Mouse (Mus musculus) lung, embryonic 14.5 days (tissue): ENCODE results near the gene Akap6. TPM values are rescaled to one million over a fixed set of nuclear protein-coding genes. Genes with fewer than 3 reads are reported as not detected.

ENCODE experiments used
- ATAC-seq: fragments of 200-750 bp; cut with Nextera tagmentation; 2 replicates; pipeline ENCODE4 v1.8.0; 2017; ENCODE audit warnings: mild to moderate bottlenecking, moderate TSS enrichment, moderate library complexity; ENCODE audit not compliant: insufficient read depth
- DNase-seq: peaks from one replicate; pipeline ENCODE4 v3.0.0-alpha.2; 2015
- H3K27ac ChIP-seq: fragments of 300-500 bp; sonication (generic); 2 replicates; pipeline ENCODE4 v1.5.1; 2014; ENCODE audit warnings: low read depth, mild to moderate bottlenecking, moderate library complexity
- H3K27me3 ChIP-seq: fragments of 300-500 bp; sonication (generic); 2 replicates; pipeline ENCODE4 v1.6.1; 2014; ENCODE audit warnings: low read length, control low read depth; ENCODE audit not compliant: insufficient read depth
- H3K36me3 ChIP-seq: fragments of 300-500 bp; sonication (generic); 2 replicates; pipeline ENCODE4 v1.6.1; 2014; ENCODE audit warnings: control low read depth; ENCODE audit not compliant: insufficient read depth
- H3K4me1 ChIP-seq: fragments of 300-500 bp; sonication (generic); 2 replicates; pipeline ENCODE4 v1.6.1; 2014; ENCODE audit warnings: antibody characterized with exemption, control low read depth; ENCODE audit not compliant: insufficient read depth
- H3K4me2 ChIP-seq: fragments of 300-500 bp; sonication (generic); 2 replicates; pipeline ENCODE4 v1.6.1; 2014; ENCODE audit warnings: mild to moderate bottlenecking
- H3K4me3 ChIP-seq: fragments of 300-500 bp; sonication (generic); 2 replicates; pipeline ENCODE4 v1.5.1; 2014; ENCODE audit warnings: low read depth, low read length
- H3K9ac ChIP-seq: fragments of 300-500 bp; sonication (generic); 2 replicates; pipeline ENCODE4 v1.6.1; 2014
- H3K9me3 ChIP-seq: fragments of 300-500 bp; sonication (generic); 2 replicates; pipeline ENCODE4 v1.6.1; 2016; ENCODE audit warnings: low read depth, low read length, control low read depth
- CTCF ChIP-seq: IDR thresholded peaks from 2 replicates; pipeline ENCODE4 v1.5.1; 2016; ENCODE audit warnings: antibody characterized with exemption, low read depth
- WGBS: fragments of 180-500 bp; shearing (Covaris S2); extraction: QIAGEN DNeasy Blood & Tissue Kit; methylation state at CpG from one replicate; pipeline ENCODE4 v1.1.7; 2014; 5-methylcytosine and 5-hydroxymethylcytosine counted together
- polyA plus RNA-seq: library from polyadenylated mRNA; unstranded; fragments of >200 nt; fragmentation: Nextera tagmentation; extraction: Ambion mirVana; gene quantifications from 2 replicates; pipeline ENCODE4 v1.2.1, GENCODE M21; 2014

Akap6 gene
- polyA plus RNA-seq, 1 experiment from 2014 or later: 0.51 TPM

DNA sequence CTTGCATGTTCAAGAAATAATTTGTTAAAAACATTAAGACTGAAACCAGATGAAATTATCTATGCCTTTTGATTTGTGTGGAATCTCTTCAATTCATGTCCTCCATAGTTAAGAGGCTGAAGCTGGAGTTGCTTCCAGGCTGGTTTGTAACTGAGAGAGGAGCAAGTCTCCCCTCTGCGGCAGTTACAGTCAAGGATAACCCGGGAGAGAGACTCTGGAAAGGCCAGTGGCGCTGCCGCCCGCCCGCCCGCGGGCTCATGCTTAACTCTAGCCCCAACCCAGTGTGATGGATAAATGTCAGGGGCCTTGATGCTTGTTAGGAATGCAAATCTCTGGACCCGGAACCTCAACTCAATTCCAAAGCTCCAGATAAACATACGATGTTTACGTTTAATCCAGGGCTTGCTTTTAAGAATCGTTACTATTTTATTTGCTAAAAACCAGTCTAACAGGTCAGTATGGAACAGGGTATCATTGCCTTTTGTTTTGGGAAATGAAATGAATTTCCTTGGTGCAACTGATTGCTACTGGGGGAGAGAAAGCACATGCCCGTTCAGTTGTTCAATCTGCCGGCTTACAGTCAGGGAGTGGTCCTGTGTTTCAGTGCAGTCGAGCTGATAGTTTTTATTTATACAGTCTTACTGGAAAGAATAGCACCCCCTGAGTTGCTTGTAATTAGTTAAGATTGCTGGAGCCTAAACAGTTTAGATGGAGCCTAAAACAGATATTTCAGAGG is 946 bp downstream of the Akap6 start:
- no peak overlapping the region for H3K9ac ChIP-seq
- no peak overlapping the region for H3K4me3 ChIP-seq
- no peak for ATAC-seq
- WGBS: 30% methylated on average over 15 of the region's 15 CpGs
- H3K27ac ChIP-seq: no peak overlapping the region
- H3K9me3 ChIP-seq: no peaks in the 10 kb centered on the region
- DNase-seq: peak; percentile 13
- no peaks in the 10 kb centered on the region for H3K27me3 ChIP-seq
- no peak for TF ChIP-seq CTCF
- H3K4me1 ChIP-seq: peaks cover 5% of the 10 kb centered on the region
- H3K4me2 ChIP-seq: peak overlapping the region; percentile 50; the same call in 1 of the 2 replicates
- no peaks in the 10 kb centered on the region for H3K36me3 ChIP-seq

DNA sequence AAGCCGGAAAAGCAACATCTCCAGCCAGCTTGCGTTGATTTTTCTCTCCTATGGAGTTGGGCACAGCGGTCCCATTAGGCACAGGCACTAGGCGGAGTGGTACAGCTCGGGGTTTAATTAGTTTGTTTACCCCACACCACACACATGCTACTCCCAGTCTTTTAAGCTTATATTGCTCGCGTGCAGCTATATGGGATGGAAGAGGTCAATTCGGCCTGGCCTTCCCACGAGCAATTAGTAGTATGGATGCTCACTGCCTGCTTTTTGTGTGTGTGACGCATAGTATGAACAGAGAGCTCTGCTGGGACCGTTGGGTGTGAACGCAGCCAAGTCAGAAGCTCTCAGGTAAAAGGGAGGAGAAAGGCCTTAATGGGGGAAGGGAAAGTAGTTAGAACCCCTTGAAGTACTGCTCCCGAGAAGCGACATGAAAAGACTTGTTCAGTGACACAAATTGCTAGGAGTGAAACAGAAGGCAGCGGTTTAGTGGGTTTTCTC is 1.6 kb downstream of the Akap6 start:
- peak overlapping the region; percentile 4; the same call in 1 of the 2 replicates for H3K4me3 ChIP-seq
- peaks cover 5% of the 10 kb centered on the region for H3K4me1 ChIP-seq
- no peak overlapping the region for H3K27ac ChIP-seq
- ATAC-seq (peak; percentile 58; the same call in 1 of the 2 replicates), DNase-seq (no peak)
- WGBS: 41% methylated on average over 15 of the region's 15 CpGs
- H3K4me2 ChIP-seq: peak overlapping the region; percentile 50
- H3K27me3 ChIP-seq: no peaks in the 10 kb centered on the region
- no peaks in the 10 kb centered on the region for H3K9me3 ChIP-seq
- H3K36me3 ChIP-seq: no peaks in the 10 kb centered on the region
- TF ChIP-seq CTCF: no peak
- no peak overlapping the region for H3K9ac ChIP-seq

DNA sequence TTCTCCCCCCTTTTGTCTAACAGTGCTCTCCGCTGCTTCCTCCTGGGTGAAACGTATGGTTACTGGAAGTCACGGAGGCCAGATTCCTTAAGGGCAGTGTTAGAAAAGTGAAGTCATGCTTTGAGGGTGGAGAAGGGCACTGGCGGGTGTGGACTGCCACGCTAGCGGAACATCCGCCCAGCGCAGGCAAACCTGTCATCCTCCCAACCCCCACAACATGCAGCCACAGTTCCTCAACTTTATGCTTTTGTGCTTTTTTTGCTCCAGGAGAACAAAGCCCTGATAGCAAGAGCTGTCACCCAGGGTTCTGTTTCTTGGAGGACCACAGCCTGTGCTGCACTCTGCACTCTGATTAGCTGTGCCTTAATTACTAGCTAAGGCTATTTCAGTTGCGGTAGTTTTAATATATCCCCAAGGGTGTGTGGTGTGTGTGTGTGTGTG is 2.0 kb downstream of the Akap6 start:
- TF ChIP-seq CTCF: no peak
- H3K27me3 ChIP-seq: no peaks in the 10 kb centered on the region
- ATAC-seq: no peak

DNA sequence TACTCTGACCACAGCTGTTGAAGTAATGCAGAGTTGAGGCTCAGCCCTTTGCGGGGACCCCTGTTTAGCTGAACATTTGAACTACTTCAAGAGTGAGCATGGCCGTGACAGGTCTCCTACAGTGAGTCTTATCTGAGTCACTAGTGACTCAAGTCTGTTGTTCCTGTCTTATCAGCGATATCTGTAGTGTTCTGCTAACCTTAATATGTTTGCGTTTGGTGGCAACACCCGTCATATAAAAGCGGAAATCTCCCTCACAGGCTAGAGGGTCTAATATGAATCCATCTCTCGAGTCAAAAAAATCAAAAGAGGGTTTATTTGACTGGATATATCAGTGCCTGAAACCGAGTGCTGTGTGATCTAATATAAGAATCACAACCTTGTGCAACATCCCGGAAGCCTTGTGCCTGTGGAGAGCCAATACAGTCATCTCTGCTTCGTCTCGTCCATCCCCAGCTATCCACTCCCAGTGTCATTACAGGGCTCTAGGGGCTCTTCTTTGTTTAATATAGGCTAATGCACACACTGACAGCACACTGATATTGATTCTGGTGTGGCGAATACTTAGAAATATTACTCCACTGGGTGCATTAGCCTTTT is 3.3 kb downstream of the Akap6 start:
- 59% methylated on average over 12 of the region's 12 CpGs for WGBS

More for the DNA sequence above, 2.0 kb downstream of the Akap6 start:
- Histone ChIP-seq H3K9ac (no peak overlapping the region; the same call in 1 of the 2 replicates), H3K36me3 (no peaks in the 10 kb centered on the region), H3K4me2 (peak overlapping the region; percentile 50), H3K4me1 (peaks cover 5% of the 10 kb centered on the region), H3K9me3 (no peaks in the 10 kb centered on the region), H3K4me3 (peak overlapping the region; percentile 4; the same call in 1 of the 2 replicates), H3K27ac (no peak overlapping the region)
- WGBS: 39% methylated on average over 9 of the region's 9 CpGs
- peak; percentile 40 for DNase-seq

DNA sequence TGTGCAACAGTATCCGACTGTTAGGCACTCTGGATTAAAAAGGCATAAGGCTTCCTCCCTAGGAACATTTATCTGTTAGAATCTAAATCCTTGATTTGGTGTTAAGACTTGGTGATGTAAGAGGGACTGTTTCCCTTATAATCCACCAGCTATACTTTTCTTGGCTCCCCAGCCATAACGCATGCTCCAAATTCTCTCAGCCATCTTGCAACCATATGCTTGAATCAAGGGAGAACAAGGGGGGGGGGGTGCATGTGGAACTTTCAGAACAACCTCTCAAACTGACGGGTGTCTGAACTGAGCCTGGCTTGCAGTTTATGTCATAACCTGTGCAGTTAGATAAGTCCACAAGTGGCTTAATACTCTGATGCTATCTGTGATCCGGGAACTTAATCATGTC is 4.9 kb downstream of the Akap6 start:
- Histone ChIP-seq H3K4me2 (no peak overlapping the region), H3K4me3 (no peak overlapping the region), H3K27ac (no peak overlapping the region), H3K27me3 (no peaks in the 10 kb centered on the region), H3K4me1 (peaks cover 5% of the 10 kb centered on the region), H3K36me3 (no peaks in the 10 kb centered on the region), H3K9ac (no peak overlapping the region), H3K9me3 (no peaks in the 10 kb centered on the region)
- no peak for ATAC-seq
- TF ChIP-seq CTCF: no peak
- no peak for DNase-seq
- 63% methylated on average over 4 of the region's 4 CpGs for WGBS

More for the DNA sequence above, 3.3 kb downstream of the Akap6 start:
- Histone ChIP-seq H3K27ac (no peak overlapping the region), H3K27me3 (no peaks in the 10 kb centered on the region), H3K4me2 (no peak overlapping the region), H3K4me1 (peaks cover 5% of the 10 kb centered on the region), H3K36me3 (no peaks in the 10 kb centered on the region), H3K4me3 (no peak overlapping the region), H3K9ac (no peak overlapping the region), H3K9me3 (no peaks in the 10 kb centered on the region)
- ATAC-seq (no peak), DNase-seq (no peak)
- TF ChIP-seq CTCF: no peak

- no peaks in the 10 kb centered on the region for H3K9me3 ChIP-seq
- no peak for DNase-seq
- 70% methylated on average over 3 of the region's 3 CpGs for WGBS
- no peaks in the 10 kb centered on the region for H3K27me3 ChIP-seq
- H3K36me3 ChIP-seq: no peaks in the 10 kb centered on the region
- peaks cover 5% of the 10 kb centered on the region for H3K4me1 ChIP-seq
- ATAC-seq: no peak
- no peak overlapping the region for H3K27ac ChIP-seq
- TF ChIP-seq CTCF: no peak
- no peak overlapping the region for H3K9ac ChIP-seq
- H3K4me2 ChIP-seq: no peak overlapping the region
- H3K4me3 ChIP-seq: no peak overlapping the region
Observed at GRCm38 (mm10) chr12:52704810-52705209, 5.6 kb downstream of the Akap6 start.

DNA sequence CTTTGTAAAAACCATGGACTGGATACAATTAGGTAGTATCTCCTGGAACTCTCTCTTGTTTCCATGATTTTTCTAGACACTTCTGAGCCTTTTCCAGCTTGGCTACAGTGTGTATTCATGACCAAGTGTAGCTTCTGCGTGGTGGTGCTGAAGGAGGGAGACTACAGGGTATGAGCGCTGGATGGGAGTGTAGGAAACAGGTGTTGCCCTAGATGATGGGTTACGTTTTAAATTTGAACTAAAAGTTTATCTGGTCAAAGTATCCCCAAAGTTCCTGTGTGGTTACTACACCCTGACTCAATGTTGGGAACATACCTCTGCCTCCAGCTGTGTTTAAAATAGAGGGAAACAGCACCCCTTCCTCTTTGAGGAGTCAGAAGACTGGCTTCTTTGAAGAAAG is 12.2 kb downstream of the Akap6 start:
- ATAC-seq (no peak), DNase-seq (no peak)
- Histone ChIP-seq H3K4me3 (no peak overlapping the region), H3K4me1 (no peaks in the 10 kb centered on the region), H3K9ac (no peak overlapping the region), H3K36me3 (no peaks in the 10 kb centered on the region), H3K27me3 (no peaks in the 10 kb centered on the region), H3K4me2 (no peak overlapping the region), H3K9me3 (no peaks in the 10 kb centered on the region), H3K27ac (no peak overlapping the region)
- no peak for TF ChIP-seq CTCF
- 80% methylated on average over 3 of the region's 3 CpGs for WGBS
